Mouse (Mus musculus) midbrain, embryonic 14.5 days (tissue): ENCODE results near the gene Pwwp2a. TPM values are rescaled to one million over a fixed set of nuclear protein-coding genes. Genes with fewer than 3 reads are reported as not detected.

Source experiments
- ATAC-seq: fragments of 200-750 bp; cut with Nextera tagmentation; 2 replicates; pipeline ENCODE4 v1.8.0; 2017; ENCODE audit warnings: moderate number of reproducible peaks, moderate library complexity; ENCODE audit not compliant: low FRiP score, low TSS enrichment
- DNase-seq: peaks from one replicate; pipeline ENCODE4 v3.0.0-alpha.2; 2015
- H3K27ac ChIP-seq: fragments of 300-500 bp; sonication (generic); replicated peaks from 2 replicates; pipeline ENCODE4 v1.5.1; 2014; ENCODE audit warnings: mild to moderate bottlenecking, low read depth, low read length, moderate library complexity
- H3K27me3 ChIP-seq: fragments of 300-500 bp; sonication (generic); 2 replicates; pipeline ENCODE4 v1.6.1; 2014; ENCODE audit warnings: low read length, control low read depth, mixed read lengths; ENCODE audit not compliant: control insufficient read depth, insufficient read depth
- H3K36me3 ChIP-seq: fragments of 300-500 bp; sonication (generic); 2 replicates; pipeline ENCODE4 v1.6.1; 2014; ENCODE audit warnings: low read length, control low read depth; ENCODE audit not compliant: control insufficient read depth, insufficient read depth
- H3K4me1 ChIP-seq: fragments of 300-500 bp; sonication (generic); 2 replicates; pipeline ENCODE4 v1.6.1; 2014; ENCODE audit warnings: mild to moderate bottlenecking, antibody characterized with exemption, low read length, control low read depth; ENCODE audit not compliant: control insufficient read depth, insufficient read depth
- H3K4me2 ChIP-seq: fragments of 300-500 bp; sonication (generic); 2 replicates; pipeline ENCODE4 v1.6.1; 2014; ENCODE audit warnings: mild to moderate bottlenecking, low read length, moderate library complexity
- H3K4me3 ChIP-seq: fragments of 300-500 bp; sonication (generic); replicated peaks from 2 replicates; pipeline ENCODE4 v1.5.1; 2014; ENCODE audit warnings: low read depth, low read length
- H3K9ac ChIP-seq: fragments of 300-500 bp; sonication (generic); replicated peaks from 2 replicates; pipeline ENCODE4 v1.6.1; 2014; ENCODE audit warnings: mild to moderate bottlenecking, low read length, moderate library complexity
- H3K9me3 ChIP-seq: fragments of 300-500 bp; sonication (generic); 2 replicates; pipeline ENCODE4 v1.6.1; 2016; ENCODE audit warnings: low read length, control low read depth, mixed read lengths; ENCODE audit not compliant: control insufficient read depth
- WGBS: fragments of 180-500 bp; shearing (Covaris S2); extraction: QIAGEN DNeasy Blood & Tissue Kit; methylation state at CpG from one replicate; pipeline ENCODE4 v1.1.7; 2014; 5-methylcytosine and 5-hydroxymethylcytosine counted together
- polyA plus RNA-seq: library from polyadenylated mRNA; unstranded; fragments of >200 nt; fragmentation: Nextera tagmentation; extraction: Ambion mirVana; gene quantifications from 2 replicates; pipeline ENCODE4 v1.2.1, GENCODE M21; 2014

The Pwwp2a gene
- polyA plus RNA-seq, 1 experiment from 2014 or later, result 47.1 TPM

DNA sequence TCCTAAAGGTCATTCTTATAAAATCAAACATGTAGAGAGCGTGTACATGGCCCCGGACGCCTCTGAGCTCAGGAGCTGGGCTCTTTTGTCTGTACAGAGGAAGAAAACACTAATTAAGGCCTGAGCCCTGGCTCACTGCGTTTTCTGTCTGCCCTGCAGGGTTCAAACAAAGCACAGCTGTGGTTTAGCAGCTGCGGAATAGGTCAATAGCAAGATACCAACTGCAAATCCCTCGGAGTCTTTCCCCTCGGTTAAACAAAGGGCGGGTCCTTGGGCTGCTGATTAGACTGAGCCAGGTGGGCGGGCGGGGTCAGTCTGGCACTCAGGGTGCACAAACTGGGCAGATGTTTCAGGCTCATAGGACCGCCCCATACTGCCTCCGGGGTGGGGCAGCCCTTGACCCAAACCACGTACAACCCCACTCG, 28.7 kb upstream of the Pwwp2a start:
- peak; percentile 62; the same call in 1 of the 2 replicates for ATAC-seq
- 25% methylated on average over 14 of the region's 14 CpGs for WGBS
- DNase-seq, result peak; percentile 52
- no peak overlapping the region for H3K4me2 ChIP-seq
- no peak overlapping the region for H3K4me3 ChIP-seq
- H3K27ac ChIP-seq, result peak overlapping the region; percentile 26; the same call in 1 of the 2 replicates
- H3K9ac ChIP-seq, result no peak overlapping the region
- no peaks in the 10 kb centered on the region for H3K27me3 ChIP-seq
- H3K9me3 ChIP-seq, result no peaks in the 10 kb centered on the region
- H3K4me1 ChIP-seq, result peaks cover 8% of the 10 kb centered on the region; the same call in 1 of the 2 replicates
- no peaks in the 10 kb centered on the region for H3K36me3 ChIP-seq

DNA sequence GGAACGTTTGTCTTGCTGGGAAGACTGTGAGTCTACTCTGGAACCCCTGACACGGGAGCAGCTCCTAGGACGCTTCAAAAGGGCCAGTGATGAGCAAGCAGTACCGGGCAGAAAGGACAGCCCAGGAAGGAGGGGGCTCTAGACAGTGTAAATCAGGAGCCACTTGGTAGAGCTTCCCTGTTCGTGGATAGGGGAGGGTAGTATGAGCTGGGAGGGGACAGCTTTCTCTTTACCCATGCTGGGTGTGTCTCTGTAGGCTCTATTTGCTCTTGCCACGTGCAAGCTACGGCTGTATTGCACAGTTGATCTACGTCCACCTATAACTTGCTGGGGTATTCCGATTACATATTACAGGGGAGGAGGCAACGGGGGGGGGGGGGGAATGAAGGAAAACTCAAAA, 25.3 kb upstream of the Pwwp2a start:
- H3K9ac ChIP-seq, result no peak overlapping the region

DNA sequence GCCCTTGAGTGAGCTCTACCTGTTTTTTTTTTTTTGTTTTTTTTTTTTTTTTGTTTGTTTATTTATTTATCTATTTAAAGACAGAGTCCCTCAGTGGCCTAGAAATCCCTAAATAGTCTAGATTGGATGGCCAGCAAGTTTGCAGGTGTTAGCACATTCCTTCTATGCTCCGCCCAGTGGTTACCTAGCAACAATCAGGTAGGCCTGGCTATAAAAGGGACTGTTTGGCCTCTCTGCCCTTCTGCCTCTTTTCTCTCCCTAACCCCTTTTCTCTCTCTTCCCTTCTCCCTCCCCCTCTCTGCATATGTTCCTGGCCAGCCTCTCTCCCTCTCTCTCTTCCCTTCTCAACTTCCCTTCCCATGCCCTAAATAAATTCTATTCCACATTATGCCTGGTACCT, 23.8 kb upstream of the Pwwp2a start:
- no peak for ATAC-seq
- WGBS, result 89% methylated on average over 1 of the region's 1 CpGs
- no peaks in the 10 kb centered on the region for H3K9me3 ChIP-seq
- H3K27me3 ChIP-seq, result no peaks in the 10 kb centered on the region
- H3K4me3 ChIP-seq, result no peak overlapping the region
- H3K4me1 ChIP-seq, result peaks cover 5% of the 10 kb centered on the region; the same call in 1 of the 2 replicates
- no peak for DNase-seq
- H3K36me3 ChIP-seq, result no peaks in the 10 kb centered on the region
- H3K4me2 ChIP-seq, result no peak overlapping the region
- H3K9ac ChIP-seq, result no peak overlapping the region
- no peak overlapping the region for H3K27ac ChIP-seq

More for the DNA sequence above, 25.3 kb upstream of the Pwwp2a start:
- no peak overlapping the region for H3K4me2 ChIP-seq
- no peak for ATAC-seq
- peaks cover 8% of the 10 kb centered on the region; the same call in 1 of the 2 replicates for H3K4me1 ChIP-seq
- H3K27me3 ChIP-seq, result no peaks in the 10 kb centered on the region
- no peaks in the 10 kb centered on the region for H3K9me3 ChIP-seq
- H3K36me3 ChIP-seq, result no peaks in the 10 kb centered on the region
- no peak overlapping the region for H3K4me3 ChIP-seq
- 74% methylated on average over 10 of the region's 10 CpGs for WGBS
- DNase-seq, result no peak
- no peak overlapping the region for H3K27ac ChIP-seq

DNA sequence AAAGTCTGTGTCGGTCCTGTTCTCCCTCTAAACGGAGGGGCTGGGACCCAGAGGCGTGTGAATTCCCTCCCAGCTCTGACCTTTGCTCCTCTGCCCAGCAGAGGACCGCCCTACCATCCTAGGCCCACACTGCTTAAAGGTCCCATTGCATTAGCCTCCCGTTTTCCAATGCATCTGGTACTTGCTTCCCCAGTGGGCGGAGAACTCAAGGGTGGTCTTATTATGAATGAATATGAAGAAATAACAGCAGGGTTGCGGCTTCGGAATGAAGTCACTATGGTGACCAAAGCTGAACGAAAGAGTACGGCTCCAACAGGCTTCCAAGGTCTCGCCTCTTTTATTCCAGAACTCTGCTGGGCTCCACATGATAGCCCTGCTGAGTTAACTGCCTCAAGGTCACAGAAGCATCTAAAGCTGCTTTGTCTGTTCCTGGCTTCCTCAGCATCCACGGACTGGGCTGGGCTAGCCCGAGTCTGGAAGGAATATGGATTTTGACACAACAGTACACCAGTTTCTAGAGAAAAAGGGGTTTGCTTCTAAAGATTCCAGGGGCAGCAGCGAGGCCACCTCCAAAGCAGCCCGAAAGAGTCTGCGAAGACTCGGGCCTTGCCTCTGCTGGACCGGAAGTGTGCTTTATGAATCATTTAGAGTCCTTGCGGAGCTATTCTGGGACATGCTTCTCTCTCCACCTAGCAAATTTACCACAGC, 14.6 kb upstream of the Pwwp2a start:
- H3K4me2 ChIP-seq, result no peak overlapping the region
- 37% methylated on average over 19 of the region's 19 CpGs for WGBS
- peak overlapping the region; percentile 21; the same call in 1 of the 2 replicates for H3K27ac ChIP-seq
- ATAC-seq (no peak), DNase-seq (peak; percentile 53)
- no peaks in the 10 kb centered on the region for H3K4me1 ChIP-seq
- H3K36me3 ChIP-seq, result no peaks in the 10 kb centered on the region
- no peaks in the 10 kb centered on the region for H3K27me3 ChIP-seq
- H3K4me3 ChIP-seq, result no peak overlapping the region
- no peaks in the 10 kb centered on the region for H3K9me3 ChIP-seq
- H3K9ac ChIP-seq, result no peak overlapping the region; the same call in 1 of the 2 replicates

DNA sequence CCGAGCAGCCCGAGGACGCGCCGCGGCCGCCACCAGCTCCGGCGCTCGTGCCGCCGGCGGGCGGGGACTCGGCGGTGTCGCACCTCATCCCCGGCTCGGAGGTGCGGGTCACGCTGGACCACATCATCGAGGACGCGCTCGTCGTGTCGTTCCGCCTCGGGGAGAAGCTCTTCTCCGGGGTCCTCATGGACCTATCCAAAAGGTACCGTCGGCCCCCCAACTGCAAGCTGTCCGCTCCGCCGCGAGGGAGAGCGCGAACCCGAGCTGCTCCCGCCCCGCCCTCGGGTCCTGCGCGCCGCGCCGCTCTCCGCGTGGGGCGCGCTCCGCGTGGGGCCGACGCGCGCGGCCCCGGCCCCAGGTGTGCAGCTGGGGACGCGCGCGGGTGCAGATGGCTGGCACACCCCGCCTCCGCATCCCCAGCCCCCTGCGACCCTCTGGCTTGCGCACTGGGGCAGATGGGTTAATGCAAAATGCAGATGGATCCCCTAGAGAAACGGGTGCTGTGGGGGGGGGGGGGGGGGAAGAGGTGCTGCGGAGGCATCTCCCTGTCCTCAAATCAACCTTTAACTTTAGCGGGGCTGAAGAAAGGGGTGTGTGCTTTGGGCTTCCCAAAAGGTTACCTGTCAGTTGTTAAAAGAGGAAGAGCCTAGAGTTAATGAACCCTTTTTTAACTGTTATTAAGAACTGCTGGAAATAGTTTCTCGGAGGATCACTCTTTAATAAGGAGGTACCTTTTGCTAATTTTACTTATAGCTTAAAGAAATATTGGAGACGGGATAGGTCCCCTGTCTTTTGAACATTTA, 818 bp downstream of the Pwwp2a start:
- WGBS, result under 1% methylated on average over 72 of the region's 72 CpGs
- peaks cover 17% of the 10 kb centered on the region for H3K36me3 ChIP-seq
- peak; percentile 3 for ATAC-seq

DNA sequence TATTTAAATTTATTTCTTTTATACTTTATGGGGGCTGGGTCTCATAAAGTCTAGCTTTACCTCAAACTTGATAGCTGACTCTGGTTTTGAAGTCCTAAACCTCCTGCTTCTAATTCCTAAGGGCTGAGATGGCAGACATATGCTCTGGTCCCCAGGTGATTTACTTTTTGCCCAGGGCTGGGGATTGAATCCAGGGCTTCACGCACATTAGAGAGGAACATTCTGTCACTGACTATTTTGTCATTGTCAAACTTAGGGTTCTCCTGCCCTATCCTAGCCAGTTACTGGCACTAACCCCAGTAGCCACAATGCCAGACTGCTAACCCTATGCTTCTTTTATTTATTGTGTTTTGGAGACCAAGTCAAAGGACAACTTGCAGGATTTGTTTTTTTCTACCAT, 7.1 kb downstream of the Pwwp2a start:
- Histone ChIP-seq H3K27me3 (no peaks in the 10 kb centered on the region), H3K27ac (no peak overlapping the region), H3K4me3 (no peak overlapping the region), H3K36me3 (peaks cover 56% of the 10 kb centered on the region), H3K4me1 (peaks cover 10% of the 10 kb centered on the region; the same call in 1 of the 2 replicates), H3K4me2 (no peak overlapping the region), H3K9me3 (no peaks in the 10 kb centered on the region), H3K9ac (no peak overlapping the region)
- DNase-seq (no peak), ATAC-seq (no peak)
- WGBS, result 69% methylated on average over 1 of the region's 1 CpGs

More for the DNA sequence above, 818 bp downstream of the Pwwp2a start:
- H3K4me3 ChIP-seq, result peak overlapping the region; percentile 85
- no peaks in the 10 kb centered on the region for H3K9me3 ChIP-seq
- H3K9ac ChIP-seq, result peak overlapping the region; percentile 94
- peaks cover 17% of the 10 kb centered on the region; the same call in 1 of the 2 replicates for H3K4me1 ChIP-seq
- H3K4me2 ChIP-seq, result peak overlapping the region; percentile 64
- H3K27me3 ChIP-seq, result no peaks in the 10 kb centered on the region
- peak overlapping the region; percentile 97 for H3K27ac ChIP-seq
- DNase-seq, result peak; percentile 86

DNA sequence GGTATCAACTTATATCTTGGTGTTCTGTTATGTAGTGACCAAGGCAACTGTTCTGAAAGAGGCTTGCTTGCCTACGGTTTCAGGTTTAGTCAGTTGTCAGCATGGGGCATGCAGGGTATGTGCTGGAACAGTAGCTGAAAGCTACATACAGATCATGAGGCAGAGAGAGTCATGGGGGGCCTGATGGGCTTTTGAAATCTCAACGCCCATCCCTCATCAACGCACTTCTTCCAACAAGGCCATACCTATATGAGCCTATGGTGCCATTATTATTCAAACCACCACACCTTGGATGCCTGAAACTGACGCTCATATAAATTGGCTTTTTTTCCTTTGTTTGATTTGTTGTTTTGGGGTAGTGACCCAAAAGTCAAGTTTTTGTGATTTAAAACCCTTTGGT, 14.8 kb downstream of the Pwwp2a start:
- no peaks in the 10 kb centered on the region for H3K9me3 ChIP-seq
- H3K27ac ChIP-seq, result no peak overlapping the region
- no peaks in the 10 kb centered on the region for H3K4me1 ChIP-seq
- no peak overlapping the region for H3K4me3 ChIP-seq
- no peak overlapping the region for H3K9ac ChIP-seq
- H3K27me3 ChIP-seq, result no peaks in the 10 kb centered on the region
- ATAC-seq (no peak), DNase-seq (no peak)
- 85% methylated on average over 4 of the region's 4 CpGs for WGBS
- H3K36me3 ChIP-seq, result peaks cover 44% of the 10 kb centered on the region
- no peak overlapping the region for H3K4me2 ChIP-seq

DNA sequence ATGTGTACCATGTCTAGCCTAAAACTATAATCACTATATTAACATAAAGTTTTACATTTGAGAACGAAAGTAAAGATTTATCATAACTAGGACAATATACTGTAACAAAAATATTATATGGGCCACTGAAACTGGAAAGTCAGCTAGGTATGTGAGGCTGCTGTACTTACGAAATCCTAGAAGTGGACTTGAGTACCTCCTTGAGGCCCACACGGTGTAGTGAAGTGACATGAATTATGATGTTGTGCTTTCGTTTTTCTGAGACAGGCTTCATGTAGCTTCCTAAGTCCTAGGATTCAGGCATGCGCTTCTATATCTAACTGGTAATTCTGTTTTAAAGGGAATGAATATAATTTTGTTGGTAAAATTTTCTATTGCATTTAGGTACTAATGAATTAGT, 16.8 kb downstream of the Pwwp2a start:
- DNase-seq (no peak), ATAC-seq (no peak)
- WGBS, result 90% methylated on average over 5 of the region's 5 CpGs
- Histone ChIP-seq H3K27ac (no peak overlapping the region), H3K4me1 (no peaks in the 10 kb centered on the region), H3K27me3 (no peaks in the 10 kb centered on the region), H3K4me3 (no peak overlapping the region), H3K36me3 (peaks cover 30% of the 10 kb centered on the region), H3K4me2 (no peak overlapping the region), H3K9ac (no peak overlapping the region), H3K9me3 (no peaks in the 10 kb centered on the region)
